Mouse (Mus musculus): ENCODE results near the gene Fmnl1. TPM values are rescaled to one million over a fixed set of nuclear protein-coding genes. Genes with fewer than 3 reads are reported as not detected.

The Fmnl1 gene
- total RNA-seq (2015; ENCODE audit: low replicate concordance) = 70.7 and 93.0 TPM in 2 replicates
- total RNA-seq (2017; ENCODE audit: low replicate concordance) = 8.6 and 16.9 TPM in 2 replicates

- no peak for ATAC-seq (replicated peaks; ENCODE audit: low FRiP score, poor library complexity, severe bottlenecking)
Observed at GRCm38 (mm10) chr11:103170494-103171285, at the start of gene Fmnl1. Gene Fmnl1 (plus strand): TSS chr11:103171107.

GRCm38 (mm10) chr11:103131701-103132575, 39.0 kb upstream of the Fmnl1 start, which contains the start of gene Hexim2:
Gene Hexim2 (plus strand): TSS chr11:103132429.
- peak; percentile 44 for ATAC-seq (replicated peaks; ENCODE audit: low FRiP score, poor library complexity, severe bottlenecking)

- peak; percentile 85 for ATAC-seq (replicated peaks; ENCODE audit: low FRiP score, poor library complexity, severe bottlenecking)
Observed at GRCm38 (mm10) chr11:103132576-103133455, 38.1 kb upstream of the Fmnl1 start.

GRCm38 (mm10) chr11:103133456-103134185, 37.3 kb upstream of the Fmnl1 start:
- peak; percentile 12 for ATAC-seq (replicated peaks; ENCODE audit: low FRiP score, poor library complexity, severe bottlenecking)

GRCm38 (mm10) chr11:103134221-103134620, 36.7 kb upstream of the Fmnl1 start:
- no peak for ATAC-seq (replicated peaks; ENCODE audit: low FRiP score, poor library complexity, severe bottlenecking)

GRCm38 (mm10) chr11:103136039-103136577, 34.8 kb upstream of the Fmnl1 start:
- ATAC-seq (replicated peaks; ENCODE audit: low FRiP score, poor library complexity, severe bottlenecking) = no peak

GRCm38 (mm10) chr11:103139951-103140762, 30.8 kb upstream of the Fmnl1 start:
- ATAC-seq (replicated peaks; ENCODE audit: low FRiP score, poor library complexity, severe bottlenecking) = no peak

GRCm38 (mm10) chr11:103140763-103141100, 30.2 kb upstream of the Fmnl1 start:
- no peak for ATAC-seq (replicated peaks; ENCODE audit: low FRiP score, poor library complexity, severe bottlenecking)

- no peak for ATAC-seq (replicated peaks; ENCODE audit: low FRiP score, poor library complexity, severe bottlenecking)
Observed at GRCm38 (mm10) chr11:103141101-103141943, 29.6 kb upstream of the Fmnl1 start.

GRCm38 (mm10) chr11:103141944-103142255, 29.0 kb upstream of the Fmnl1 start:
- no peak for ATAC-seq (replicated peaks; ENCODE audit: low FRiP score, poor library complexity, severe bottlenecking)

- no peak for ATAC-seq (replicated peaks; ENCODE audit: low FRiP score, poor library complexity, severe bottlenecking)
Observed at GRCm38 (mm10) chr11:103142441-103143182, 28.3 kb upstream of the Fmnl1 start.

GRCm38 (mm10) chr11:103144309-103145285, 26.3 kb upstream of the Fmnl1 start:
- ATAC-seq (replicated peaks; ENCODE audit: low FRiP score, poor library complexity, severe bottlenecking) = no peak

GRCm38 (mm10) chr11:103146386-103146785, 24.5 kb upstream of the Fmnl1 start:
- no peak for ATAC-seq (replicated peaks; ENCODE audit: low FRiP score, poor library complexity, severe bottlenecking)

- ATAC-seq (replicated peaks; ENCODE audit: low FRiP score, poor library complexity, severe bottlenecking) = no peak
Observed at GRCm38 (mm10) chr11:103147766-103148165, 23.1 kb upstream of the Fmnl1 start.

GRCm38 (mm10) chr11:103149771-103150170, 21.1 kb upstream of the Fmnl1 start:
- ATAC-seq (replicated peaks; ENCODE audit: low FRiP score, poor library complexity, severe bottlenecking) = 0 out of 2 replicates have a peak, but pooled peaks have one; percentile 16
